Mouse (Mus musculus) cerebellum, postnatal 36 days (tissue): ENCODE measurements around the gene Nipa2.
"Not testable (repeated sequence)": the region's sequence is repeated elsewhere in the genome, so short reads cannot be mapped to it uniquely, and the experiment has no call there.

Experiments
- DNase-seq, 2 experiments: peaks; one replicate each; pipeline ENCODE4 v3.0.0; 2021 to 2022; ENCODE audit warnings: mixed read lengths in 2 of 2

Nipa2 gene

GRCm38 (mm10) chr7:55935025-55935424 lies 27.3 kb downstream of the Nipa2 start:
- no peak for DNase-seq

DNA sequence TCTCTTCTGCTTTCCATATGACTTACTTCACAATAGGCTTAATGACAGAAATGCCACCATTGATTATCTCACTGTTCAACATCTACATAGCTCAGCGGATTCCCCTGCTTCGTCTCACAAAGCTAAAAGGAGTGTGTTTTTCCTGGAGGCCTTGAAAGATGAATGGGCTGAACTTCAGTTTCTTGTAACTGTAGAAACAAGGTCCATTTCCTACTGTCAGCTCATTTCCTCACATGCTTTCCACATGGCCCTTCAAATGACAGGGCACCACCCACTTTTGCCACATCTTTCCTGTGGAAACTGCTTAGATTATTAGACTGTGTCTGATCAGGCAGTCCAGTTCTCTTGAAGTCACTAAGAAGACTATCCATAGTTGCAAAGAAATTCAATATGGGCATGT lies 33.6 kb downstream of the Nipa2 start:
- no peak for DNase-seq

GRCm38 (mm10) chr7:55927262-55927661 lies 35.0 kb downstream of the Nipa2 start:
- no peak for DNase-seq

DNA sequence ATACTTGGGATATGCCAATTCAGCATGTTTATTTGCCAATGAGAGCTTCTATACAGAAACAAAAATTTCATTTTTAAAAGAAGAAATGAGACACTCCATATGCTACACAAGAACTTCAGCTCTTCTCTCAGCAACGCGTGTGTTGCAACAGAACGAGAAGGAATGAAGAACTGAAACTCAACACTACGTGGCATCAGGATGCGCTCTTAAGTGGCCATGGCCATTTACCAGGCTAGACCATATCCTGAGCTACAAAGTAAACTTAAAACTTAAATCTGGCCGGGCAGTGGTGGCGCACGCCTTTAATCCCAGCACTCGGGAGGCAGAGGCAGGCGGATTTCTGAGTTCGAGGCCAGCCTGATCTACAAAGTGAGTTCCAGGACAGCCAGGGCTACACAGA lies 43.9 kb downstream of the Nipa2 start:
- DNase-seq: not testable (repeated sequence)

DNA sequence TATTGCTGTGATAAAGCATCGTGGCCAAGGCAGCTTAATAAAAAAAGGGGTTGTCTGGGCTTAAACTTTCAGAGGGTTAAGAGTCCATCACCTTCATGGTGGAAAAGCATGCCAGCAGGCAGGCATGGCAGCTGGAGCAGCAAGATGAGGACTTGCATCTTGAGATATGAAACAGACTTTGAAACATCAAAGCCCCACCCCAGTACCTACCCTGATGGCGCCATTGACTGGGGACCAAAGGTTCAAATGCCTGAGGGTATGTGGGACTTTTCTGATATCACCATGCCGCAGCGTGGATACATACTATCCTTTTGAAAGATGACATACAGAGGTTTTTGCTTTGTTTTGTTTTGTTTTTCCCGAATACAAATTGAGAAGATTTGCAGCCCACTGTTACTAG lies 50.2 kb downstream of the Nipa2 start:
- DNase-seq: no peak

- DNase-seq: no peak
Observed at GRCm38 (mm10) chr7:55911371-55911770, 50.9 kb downstream of the Nipa2 start.

GRCm38 (mm10) chr7:55910356-55910755 lies 51.9 kb downstream of the Nipa2 start:
- no peak for DNase-seq

- DNase-seq: no peak
Observed at GRCm38 (mm10) chr7:55909519-55909918, 52.8 kb downstream of the Nipa2 start.

DNA sequence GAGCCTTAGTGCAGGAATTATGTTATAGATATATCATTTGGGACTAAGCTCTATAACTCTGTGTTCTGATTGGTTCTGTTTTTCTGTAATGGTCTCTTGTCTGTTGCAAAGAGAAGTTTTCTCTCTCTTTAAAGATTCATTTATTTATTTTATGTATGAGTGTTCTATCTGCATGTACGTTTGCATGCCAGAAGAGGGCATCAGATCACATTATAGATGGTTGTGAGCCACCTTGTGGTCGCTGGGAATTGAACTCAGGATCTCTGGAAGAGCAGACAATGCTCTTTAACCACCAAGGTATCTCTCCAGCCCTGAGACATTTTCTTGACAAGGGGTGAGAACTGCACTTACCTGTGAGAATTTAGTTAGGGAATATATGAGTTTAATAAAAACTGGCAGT lies 56.8 kb downstream of the Nipa2 start:
- no peak for DNase-seq

GRCm38 (mm10) chr7:55903766-55904165 lies 58.5 kb downstream of the Nipa2 start:
- DNase-seq: no peak

- no peak for DNase-seq
Observed at GRCm38 (mm10) chr7:55891797-55892196, 70.5 kb downstream of the Nipa2 start.

DNA sequence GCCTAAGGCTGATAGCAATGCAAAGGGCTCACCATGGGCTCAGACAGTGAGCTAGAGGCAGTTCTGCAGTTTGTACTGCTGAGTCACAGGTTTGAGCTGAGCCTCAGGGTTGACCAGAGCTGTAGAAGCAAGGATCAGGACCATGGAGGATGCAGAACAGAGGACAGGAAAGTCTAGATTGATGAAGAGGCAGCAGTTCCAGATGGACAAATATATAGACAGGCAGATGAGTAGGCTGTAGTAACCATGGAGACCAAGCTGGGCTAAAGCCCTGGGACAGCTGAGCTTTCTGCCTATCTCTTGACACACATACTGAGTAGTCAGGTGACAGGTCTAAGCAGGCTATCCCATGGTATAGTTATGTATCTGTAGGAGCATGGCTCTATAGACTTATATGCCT lies 71.5 kb downstream of the Nipa2 start:
- no peak for DNase-seq

GRCm38 (mm10) chr7:55889996-55890395 lies 72.3 kb downstream of the Nipa2 start:
- DNase-seq: no peak

DNA sequence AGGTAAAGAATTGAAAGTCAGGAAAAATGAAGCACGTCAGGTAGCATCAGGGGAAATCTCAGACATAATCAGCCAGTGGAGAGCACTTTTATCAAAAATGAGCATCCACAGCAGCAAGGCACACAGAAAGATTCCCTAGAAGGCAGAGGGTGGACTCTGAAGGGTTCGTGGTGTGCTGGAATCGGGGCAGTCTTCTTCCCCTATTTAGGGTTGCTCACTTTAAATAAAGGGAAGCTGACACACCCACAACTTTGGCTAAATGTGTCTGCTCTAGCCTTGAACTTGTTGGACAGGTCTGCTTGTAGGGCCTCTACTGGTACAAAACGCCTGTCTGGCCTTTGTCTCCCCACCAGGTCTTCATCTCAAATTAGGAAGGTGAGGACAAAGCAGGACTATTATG lies 73.7 kb downstream of the Nipa2 start:
- no peak for DNase-seq
